Mouse (Mus musculus) forebrain, embryonic 15.5 days (tissue): ENCODE measurements around the gene Tmem9b. TPM values are rescaled to one million over a fixed set of nuclear protein-coding genes. Genes with fewer than 3 reads are reported as not detected.

Source experiments
- ATAC-seq: fragments of 200-750 bp; cut with Nextera tagmentation; replicated peaks from 2 replicates; pipeline ENCODE4 v1.8.0; 2017; ENCODE audit warnings: mild to moderate bottlenecking, moderate TSS enrichment, moderate library complexity
- H3K27ac ChIP-seq: fragments of 300-500 bp; sonication (generic); replicated peaks from 2 replicates; pipeline ENCODE4 v1.5.1; 2015; ENCODE audit warnings: mild to moderate bottlenecking, inconsistent platforms
- H3K27me3 ChIP-seq: fragments of 300-500 bp; sonication (generic); 2 replicates; pipeline ENCODE4 v1.6.1; 2015; ENCODE audit warnings: inconsistent platforms
- H3K36me3 ChIP-seq: fragments of 300-500 bp; sonication (generic); 2 replicates; pipeline ENCODE4 v1.6.1; 2015; ENCODE audit warnings: mild to moderate bottlenecking, inconsistent platforms
- H3K4me1 ChIP-seq: fragments of 300-500 bp; sonication (generic); 2 replicates; pipeline ENCODE4 v1.6.1; 2015; ENCODE audit warnings: inconsistent platforms
- H3K4me2 ChIP-seq: fragments of 300-500 bp; sonication (generic); replicated peaks from 2 replicates; pipeline ENCODE4 v1.6.1; 2015; ENCODE audit warnings: mild to moderate bottlenecking, inconsistent platforms
- H3K4me3 ChIP-seq: fragments of 300-500 bp; sonication (generic); 2 replicates; pipeline ENCODE4 v1.5.1; 2015; ENCODE audit warnings: mild to moderate bottlenecking, inconsistent platforms
- H3K9ac ChIP-seq: fragments of 300-500 bp; sonication (generic); replicated peaks from 2 replicates; pipeline ENCODE4 v1.6.1; 2015; ENCODE audit warnings: mild to moderate bottlenecking, inconsistent platforms
- H3K9me3 ChIP-seq: fragments of 300-500 bp; sonication (generic); 2 replicates; pipeline ENCODE4 v1.6.1; 2016; ENCODE audit warnings: inconsistent platforms
- WGBS: fragments of 180-500 bp; shearing (Covaris S2); methylation state at CpG from one replicate; pipeline ENCODE4 v1.1.7; 2015; ENCODE audit warnings: mixed read lengths; 5-methylcytosine and 5-hydroxymethylcytosine counted together
- polyA plus RNA-seq: library from polyadenylated mRNA; unstranded; fragments of >200 nt; fragmentation: Nextera tagmentation; extraction: Ambion mirVana; gene quantifications from 2 replicates; pipeline ENCODE4 v1.2.1, GENCODE M21; 2015

Tmem9b gene
- polyA plus RNA-seq = 91.7 and 95.2 TPM in 2 replicates

- H3K36me3 ChIP-seq = no peaks in the 10 kb centered on the region
- peaks cover 27% of the 10 kb centered on the region for H3K4me1 ChIP-seq
- no peaks in the 10 kb centered on the region for H3K9me3 ChIP-seq
- H3K4me3 ChIP-seq = peak within 1 kb of the TSS; percentile 89
- no peaks in the 10 kb centered on the region for H3K27me3 ChIP-seq
- WGBS = under 1% methylated on average over 72 of the region's 74 CpGs
- peak within 1 kb of the TSS; percentile 77 for H3K27ac ChIP-seq
- H3K9ac ChIP-seq = peak within 1 kb of the TSS; percentile 83
- H3K4me2 ChIP-seq = peak within 1 kb of the TSS; percentile 86
- ATAC-seq = peak; percentile 91
These were observed at the start of gene Tmem9b for GRCm38 (mm10) chr7:109752008-109752925. Gene Tmem9b, minus strand, starts transcription at chr7:109752875.

- no peak overlapping the region for H3K27ac ChIP-seq
- no peaks in the 10 kb centered on the region for H3K36me3 ChIP-seq
- no peak for ATAC-seq
- no peak overlapping the region for H3K4me2 ChIP-seq
- 93% methylated on average over 4 of the region's 4 CpGs for WGBS
- no peak overlapping the region for H3K9ac ChIP-seq
- 0 out of 2 replicates have a peak, but pooled peaks cover 3% of the 10 kb centered on the region for H3K27me3 ChIP-seq
- no peaks in the 10 kb centered on the region for H3K4me1 ChIP-seq
- no peak overlapping the region for H3K4me3 ChIP-seq
- H3K9me3 ChIP-seq = no peaks in the 10 kb centered on the region
These were observed 48.0 kb upstream of the Tmem9b start for GRCm38 (mm10) chr7:109800626-109801025.

GRCm38 (mm10) chr7:109799168-109799567 is 46.5 kb upstream of the Tmem9b start:
- ATAC-seq = no peak
- H3K9ac ChIP-seq = no peak overlapping the region
- no peaks in the 10 kb centered on the region for H3K9me3 ChIP-seq
- H3K27me3 ChIP-seq = 0 out of 2 replicates have a peak, but pooled peaks cover 3% of the 10 kb centered on the region
- no peak overlapping the region for H3K4me3 ChIP-seq
- no peak overlapping the region for H3K4me2 ChIP-seq
- WGBS = 76% methylated on average over 11 of the region's 11 CpGs
- H3K4me1 ChIP-seq = no peaks in the 10 kb centered on the region
- H3K36me3 ChIP-seq = no peaks in the 10 kb centered on the region
- no peak overlapping the region for H3K27ac ChIP-seq

- no peak overlapping the region for H3K4me2 ChIP-seq
- 83% methylated on average over 5 of the region's 5 CpGs for WGBS
- ATAC-seq = no peak
- no peaks in the 10 kb centered on the region for H3K36me3 ChIP-seq
- no peak overlapping the region for H3K9ac ChIP-seq
- H3K27ac ChIP-seq = no peak overlapping the region
- H3K27me3 ChIP-seq = 0 out of 2 replicates have a peak, but pooled peaks cover 3% of the 10 kb centered on the region
- no peaks in the 10 kb centered on the region for H3K9me3 ChIP-seq
- H3K4me3 ChIP-seq = no peak overlapping the region
- no peaks in the 10 kb centered on the region for H3K4me1 ChIP-seq
These were observed 42.9 kb upstream of the Tmem9b start for GRCm38 (mm10) chr7:109795564-109795963.

GRCm38 (mm10) chr7:109794556-109794955 is 41.9 kb upstream of the Tmem9b start:
- Histone ChIP-seq H3K27ac (no peak overlapping the region), H3K9me3 (no peaks in the 10 kb centered on the region), H3K36me3 (no peaks in the 10 kb centered on the region), H3K27me3 (no peaks in the 10 kb centered on the region), H3K4me1 (no peaks in the 10 kb centered on the region), H3K9ac (no peak overlapping the region), H3K4me3 (no peak overlapping the region), H3K4me2 (no peak overlapping the region)
- no peak for ATAC-seq
- 67% methylated on average over 2 of the region's 2 CpGs for WGBS

- Histone ChIP-seq H3K9me3 (no peaks in the 10 kb centered on the region), H3K4me3 (no peak overlapping the region), H3K4me1 (no peaks in the 10 kb centered on the region), H3K27ac (no peak overlapping the region), H3K36me3 (no peaks in the 10 kb centered on the region), H3K9ac (no peak overlapping the region), H3K27me3 (no peaks in the 10 kb centered on the region), H3K4me2 (no peak overlapping the region)
- 68% methylated on average over 2 of the region's 2 CpGs for WGBS
- ATAC-seq = no peak
These were observed 40.1 kb upstream of the Tmem9b start for GRCm38 (mm10) chr7:109792759-109793158.

GRCm38 (mm10) chr7:109790818-109791217 is 38.1 kb upstream of the Tmem9b start:
- ATAC-seq = no peak
- Histone ChIP-seq H3K4me3 (no peak overlapping the region), H3K4me2 (no peak overlapping the region), H3K27me3 (no peaks in the 10 kb centered on the region), H3K9ac (no peak overlapping the region), H3K9me3 (no peaks in the 10 kb centered on the region), H3K36me3 (no peaks in the 10 kb centered on the region), H3K4me1 (no peaks in the 10 kb centered on the region), H3K27ac (no peak overlapping the region)
- WGBS = 92% methylated on average over 3 of the region's 3 CpGs

- H3K27ac ChIP-seq = no peak overlapping the region
- 95% methylated on average over 2 of the region's 2 CpGs for WGBS
- peaks cover 5% of the 10 kb centered on the region; the same call in 1 of the 2 replicates for H3K27me3 ChIP-seq
- no peak overlapping the region for H3K4me3 ChIP-seq
- H3K9ac ChIP-seq = no peak overlapping the region
- H3K9me3 ChIP-seq = no peaks in the 10 kb centered on the region
- ATAC-seq = no peak
- no peak overlapping the region for H3K4me2 ChIP-seq
- H3K4me1 ChIP-seq = peaks cover 9% of the 10 kb centered on the region
- no peaks in the 10 kb centered on the region for H3K36me3 ChIP-seq
These were observed 35.2 kb upstream of the Tmem9b start for GRCm38 (mm10) chr7:109787860-109788259.

- Histone ChIP-seq H3K36me3 (no peaks in the 10 kb centered on the region), H3K4me1 (peaks cover 26% of the 10 kb centered on the region), H3K4me2 (no peak overlapping the region), H3K27ac (no peak overlapping the region), H3K9me3 (no peaks in the 10 kb centered on the region), H3K4me3 (no peak overlapping the region), H3K9ac (no peak overlapping the region), H3K27me3 (peaks cover 34% of the 10 kb centered on the region)
- 25% methylated on average over 7 of the region's 7 CpGs for WGBS
- no peak; the same call in 1 of the 2 replicates for ATAC-seq
These were observed 30.6 kb upstream of the Tmem9b start for GRCm38 (mm10) chr7:109783281-109783680.

GRCm38 (mm10) chr7:109781470-109782203 is 29.0 kb upstream of the Tmem9b start, which contains the start of gene Nrip3:
Gene Nrip3, minus strand, starts transcription at chr7:109782025.
- ATAC-seq = peak; percentile 88
- H3K9ac ChIP-seq = peak within 1 kb of the TSS; percentile 48
- peaks cover 26% of the 10 kb centered on the region for H3K4me1 ChIP-seq
- peak within 1 kb of the TSS; percentile 98 for H3K4me2 ChIP-seq
- no peaks in the 10 kb centered on the region for H3K9me3 ChIP-seq
- H3K27me3 ChIP-seq = peaks cover 37% of the 10 kb centered on the region
- WGBS = under 1% methylated on average over 52 of the region's 52 CpGs
- peak within 1 kb of the TSS; percentile 58 for H3K4me3 ChIP-seq
- H3K36me3 ChIP-seq = no peaks in the 10 kb centered on the region
- no peak within 1 kb of the TSS for H3K27ac ChIP-seq

- Histone ChIP-seq H3K36me3 (no peaks in the 10 kb centered on the region), H3K27me3 (peaks cover 37% of the 10 kb centered on the region), H3K27ac (no peak overlapping the region), H3K4me2 (peak overlapping the region; percentile 98), H3K4me3 (peak overlapping the region; percentile 58), H3K9ac (peak overlapping the region; percentile 48), H3K9me3 (no peaks in the 10 kb centered on the region), H3K4me1 (peaks cover 26% of the 10 kb centered on the region)
- ATAC-seq = peak; percentile 47; the same call in 1 of the 2 replicates
- WGBS = 1% methylated on average over 24 of the region's 24 CpGs
These were observed 28.4 kb upstream of the Tmem9b start for GRCm38 (mm10) chr7:109781087-109781469.

- no peak overlapping the region for H3K27ac ChIP-seq
- H3K9me3 ChIP-seq = no peaks in the 10 kb centered on the region
- no peak for ATAC-seq
- no peaks in the 10 kb centered on the region for H3K27me3 ChIP-seq
- no peaks in the 10 kb centered on the region for H3K4me1 ChIP-seq
- H3K36me3 ChIP-seq = no peaks in the 10 kb centered on the region
- H3K9ac ChIP-seq = no peak overlapping the region
- H3K4me3 ChIP-seq = no peak overlapping the region
- no peak overlapping the region for H3K4me2 ChIP-seq
These were observed 19.6 kb upstream of the Tmem9b start for GRCm38 (mm10) chr7:109772251-109772650.
